Mouse (Mus musculus) embryonic facial prominence, embryonic 10.5 days (tissue): ENCODE results near the gene Rif1. TPM values are rescaled to one million over a fixed set of nuclear protein-coding genes. Genes with fewer than 3 reads are reported as not detected.

Experiments
- DNase-seq: peaks from one replicate; pipeline ENCODE4 v3.0.0-alpha.2; 2017; ENCODE audit warnings: low spot score
- H3K27ac ChIP-seq: fragments of 300-500 bp; sonication (generic); replicated peaks from 2 replicates; pipeline ENCODE4 v1.5.1; 2016; ENCODE audit warnings: mild to moderate bottlenecking
- H3K27me3 ChIP-seq: fragments of 300-500 bp; sonication (generic); replicated peaks from 2 replicates; pipeline ENCODE4 v1.6.1; 2016; ENCODE audit warnings: low read depth, mild to moderate bottlenecking; ENCODE audit not compliant: poor library complexity, severe bottlenecking
- H3K36me3 ChIP-seq: fragments of 300-500 bp; sonication (generic); replicated peaks from 2 replicates; pipeline ENCODE4 v1.6.1; 2016; ENCODE audit warnings: mild to moderate bottlenecking, moderate library complexity
- H3K4me1 ChIP-seq: fragments of 300-500 bp; sonication (generic); 2 replicates; pipeline ENCODE4 v1.6.1; 2016
- H3K4me3 ChIP-seq: fragments of 300-500 bp; sonication (generic); 2 replicates; pipeline ENCODE4 v1.5.1; 2016; ENCODE audit warnings: mild to moderate bottlenecking, moderate library complexity
- H3K9me3 ChIP-seq: fragments of 300-500 bp; sonication (generic); 2 replicates; pipeline ENCODE4 v1.6.1; 2016; ENCODE audit warnings: mild to moderate bottlenecking
- WGBS: fragments of 180-500 bp; shearing (Covaris S2); methylation state at CpG from one replicate; pipeline ENCODE4 v1.1.7; 2016; 5-methylcytosine and 5-hydroxymethylcytosine counted together
- polyA plus RNA-seq: library from polyadenylated mRNA; unstranded; fragments of >200 nt; fragmentation: Nextera tagmentation; extraction: Ambion mirVana; gene quantifications from 2 replicates; pipeline ENCODE4 v1.2.1, GENCODE M21; 2016

Gene Rif1
- polyA plus RNA-seq, 1 experiment from 2014 or later, result 41.0 TPM

- WGBS, result 95% methylated on average over 11 of the region's 11 CpGs
- H3K36me3 ChIP-seq, result peaks cover 61% of the 10 kb centered on the region
- no peak for DNase-seq
Observed at GRCm38 (mm10) chr2:52043485-52043884, 29.1 kb upstream of the Rif1 start.

DNA sequence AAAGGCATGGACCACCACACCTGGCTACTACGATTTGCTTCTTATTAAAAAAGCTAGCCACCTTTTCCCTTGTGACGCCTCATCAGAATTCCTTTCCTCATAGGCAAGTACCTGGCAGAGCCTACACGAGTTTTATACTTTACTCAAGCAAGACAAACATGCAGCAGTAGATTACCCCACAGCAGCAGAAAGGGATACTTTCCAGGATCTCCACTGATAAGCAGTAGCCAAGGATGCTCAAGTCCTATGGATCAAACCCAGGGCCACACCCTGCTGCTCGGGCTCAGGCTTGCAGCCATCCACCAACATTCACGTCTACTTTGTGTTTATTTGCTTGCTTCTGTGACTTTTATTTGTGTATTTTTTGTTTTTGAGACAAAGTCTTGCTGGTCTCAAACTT lies 26.6 kb upstream of the Rif1 start:
- WGBS, result 91% methylated on average over 5 of the region's 5 CpGs
- H3K27ac ChIP-seq, result no peak overlapping the region
- H3K27me3 ChIP-seq, result no peaks in the 10 kb centered on the region
- no peaks in the 10 kb centered on the region for H3K4me1 ChIP-seq
- peaks cover 86% of the 10 kb centered on the region for H3K36me3 ChIP-seq
- no peaks in the 10 kb centered on the region for H3K9me3 ChIP-seq
- no peak for DNase-seq
- H3K4me3 ChIP-seq, result no peak overlapping the region

More at GRCm38 (mm10) chr2:52043485-52043884, 29.1 kb upstream of the Rif1 start:
- no peaks in the 10 kb centered on the region for H3K27me3 ChIP-seq
- no peaks in the 10 kb centered on the region for H3K9me3 ChIP-seq
- no peak overlapping the region for H3K4me3 ChIP-seq
- no peak overlapping the region for H3K27ac ChIP-seq
- peaks cover 4% of the 10 kb centered on the region; the same call in 1 of the 2 replicates for H3K4me1 ChIP-seq

GRCm38 (mm10) chr2:52050823-52051222 lies 21.8 kb upstream of the Rif1 start:
- 95% methylated on average over 11 of the region's 11 CpGs for WGBS
- Histone ChIP-seq H3K4me3 (no peak overlapping the region), H3K27me3 (no peaks in the 10 kb centered on the region), H3K27ac (no peak overlapping the region), H3K36me3 (peaks cover 97% of the 10 kb centered on the region), H3K4me1 (no peaks in the 10 kb centered on the region), H3K9me3 (no peaks in the 10 kb centered on the region)
- no peak for DNase-seq

DNA sequence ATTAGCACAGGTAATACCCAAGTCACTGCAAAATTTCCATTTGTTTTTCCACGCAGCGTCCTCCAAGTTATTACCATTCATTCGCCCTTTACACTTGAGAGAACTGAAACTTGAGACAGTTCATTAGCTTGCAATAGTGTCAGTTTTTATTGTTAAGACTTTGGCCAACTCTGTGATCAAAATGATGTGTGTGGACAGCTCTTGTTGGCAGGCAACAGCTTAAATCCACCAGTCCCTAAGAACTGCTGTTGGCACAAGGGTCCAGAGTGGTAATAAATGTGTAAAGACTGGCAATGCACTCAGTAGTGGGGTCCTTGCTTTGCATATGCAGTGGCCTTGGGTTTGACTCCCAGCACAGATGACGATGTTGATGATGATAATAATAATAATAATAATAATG lies 20.3 kb upstream of the Rif1 start:
- no peak for DNase-seq
- H3K27ac ChIP-seq, result no peak overlapping the region
- H3K4me1 ChIP-seq, result no peaks in the 10 kb centered on the region
- H3K9me3 ChIP-seq, result no peaks in the 10 kb centered on the region
- H3K4me3 ChIP-seq, result no peak overlapping the region
- WGBS, result 87% methylated on average over 4 of the region's 4 CpGs
- H3K36me3 ChIP-seq, result peaks cover 82% of the 10 kb centered on the region
- no peaks in the 10 kb centered on the region for H3K27me3 ChIP-seq

GRCm38 (mm10) chr2:52053502-52053901 lies 19.1 kb upstream of the Rif1 start:
- H3K27ac ChIP-seq, result no peak overlapping the region
- WGBS, result 65% methylated on average over 5 of the region's 5 CpGs
- no peaks in the 10 kb centered on the region for H3K4me1 ChIP-seq
- no peak overlapping the region for H3K4me3 ChIP-seq
- no peaks in the 10 kb centered on the region for H3K9me3 ChIP-seq
- H3K27me3 ChIP-seq, result no peaks in the 10 kb centered on the region
- no peak for DNase-seq
- H3K36me3 ChIP-seq, result peaks cover 70% of the 10 kb centered on the region

DNA sequence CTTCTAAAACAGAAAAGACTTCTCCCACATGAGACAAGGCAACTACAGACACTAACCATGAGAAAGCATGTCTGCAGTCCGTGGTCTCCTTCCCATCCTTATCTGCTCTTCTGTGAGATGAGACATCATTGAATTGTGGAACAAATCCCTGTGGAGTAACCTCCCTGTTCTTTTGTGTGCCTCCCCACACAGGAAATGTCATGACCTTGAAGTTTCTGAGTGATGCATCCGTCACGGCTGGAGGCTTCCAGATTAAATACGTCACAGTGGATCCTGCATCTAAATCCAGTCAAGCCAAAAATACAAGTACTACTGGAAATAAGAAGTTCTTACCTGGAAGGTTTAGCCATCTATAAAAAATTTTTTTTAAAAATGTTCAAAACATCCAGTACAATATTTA lies 17.0 kb upstream of the Rif1 start:
- Histone ChIP-seq H3K4me3 (no peak overlapping the region), H3K27me3 (no peaks in the 10 kb centered on the region), H3K4me1 (no peaks in the 10 kb centered on the region), H3K27ac (no peak overlapping the region), H3K36me3 (peaks cover 49% of the 10 kb centered on the region), H3K9me3 (no peaks in the 10 kb centered on the region)
- no peak for DNase-seq
- 49% methylated on average over 4 of the region's 4 CpGs for WGBS

DNA sequence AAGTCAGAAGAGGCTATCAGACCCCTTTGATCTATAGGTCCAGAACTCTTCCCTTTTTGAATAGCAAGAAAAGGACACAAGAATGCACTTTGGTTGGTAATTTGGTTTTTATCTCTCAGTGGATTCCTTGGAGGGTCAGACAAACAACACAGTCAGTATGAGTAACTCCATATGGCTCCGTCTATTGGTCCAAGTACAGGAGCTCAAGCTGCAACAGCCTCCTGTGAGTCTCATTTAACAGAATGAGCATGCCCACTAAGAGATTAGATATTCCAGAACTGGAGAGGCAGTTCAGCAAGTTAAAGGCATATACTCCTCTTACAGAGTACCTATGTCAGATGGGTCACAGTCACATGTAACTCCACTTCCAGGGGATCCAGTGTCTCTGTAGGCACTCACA lies 15.5 kb upstream of the Rif1 start:
- H3K9me3 ChIP-seq, result no peaks in the 10 kb centered on the region
- H3K4me3 ChIP-seq, result no peak overlapping the region
- H3K27ac ChIP-seq, result no peak overlapping the region
- DNase-seq, result no peak
- H3K4me1 ChIP-seq, result 0 out of 2 replicates have a peak, but pooled peaks cover under 1% of the 10 kb centered on the region
- H3K36me3 ChIP-seq, result peaks cover 34% of the 10 kb centered on the region
- H3K27me3 ChIP-seq, result no peaks in the 10 kb centered on the region
- WGBS, result 80% methylated on average over 1 of the region's 1 CpGs

GRCm38 (mm10) chr2:52057681-52058080 lies 15.0 kb upstream of the Rif1 start:
- Histone ChIP-seq H3K27ac (no peak overlapping the region), H3K36me3 (peaks cover 28% of the 10 kb centered on the region), H3K4me3 (no peak overlapping the region), H3K27me3 (no peaks in the 10 kb centered on the region), H3K9me3 (no peaks in the 10 kb centered on the region), H3K4me1 (0 out of 2 replicates have a peak, but pooled peaks cover 5% of the 10 kb centered on the region)
- no peak for DNase-seq

GRCm38 (mm10) chr2:52068641-52069040 lies 4.0 kb upstream of the Rif1 start:
- DNase-seq, result no peak
- Histone ChIP-seq H3K9me3 (no peaks in the 10 kb centered on the region), H3K27ac (no peak overlapping the region), H3K36me3 (no peaks in the 10 kb centered on the region), H3K4me3 (no peak overlapping the region), H3K27me3 (no peaks in the 10 kb centered on the region), H3K4me1 (peaks cover 13% of the 10 kb centered on the region)
- WGBS, result 74% methylated on average over 1 of the region's 1 CpGs

GRCm38 (mm10) chr2:52070816-52071215 lies 1.8 kb upstream of the Rif1 start:
- H3K36me3 ChIP-seq, result peaks cover 17% of the 10 kb centered on the region
- H3K27ac ChIP-seq, result no peak overlapping the region
- no peaks in the 10 kb centered on the region for H3K9me3 ChIP-seq
- H3K4me1 ChIP-seq, result peaks cover 22% of the 10 kb centered on the region
- DNase-seq, result no peak
- WGBS, result 83% methylated on average over 5 of the region's 5 CpGs
- H3K4me3 ChIP-seq, result no peak overlapping the region
- H3K27me3 ChIP-seq, result no peaks in the 10 kb centered on the region

DNA sequence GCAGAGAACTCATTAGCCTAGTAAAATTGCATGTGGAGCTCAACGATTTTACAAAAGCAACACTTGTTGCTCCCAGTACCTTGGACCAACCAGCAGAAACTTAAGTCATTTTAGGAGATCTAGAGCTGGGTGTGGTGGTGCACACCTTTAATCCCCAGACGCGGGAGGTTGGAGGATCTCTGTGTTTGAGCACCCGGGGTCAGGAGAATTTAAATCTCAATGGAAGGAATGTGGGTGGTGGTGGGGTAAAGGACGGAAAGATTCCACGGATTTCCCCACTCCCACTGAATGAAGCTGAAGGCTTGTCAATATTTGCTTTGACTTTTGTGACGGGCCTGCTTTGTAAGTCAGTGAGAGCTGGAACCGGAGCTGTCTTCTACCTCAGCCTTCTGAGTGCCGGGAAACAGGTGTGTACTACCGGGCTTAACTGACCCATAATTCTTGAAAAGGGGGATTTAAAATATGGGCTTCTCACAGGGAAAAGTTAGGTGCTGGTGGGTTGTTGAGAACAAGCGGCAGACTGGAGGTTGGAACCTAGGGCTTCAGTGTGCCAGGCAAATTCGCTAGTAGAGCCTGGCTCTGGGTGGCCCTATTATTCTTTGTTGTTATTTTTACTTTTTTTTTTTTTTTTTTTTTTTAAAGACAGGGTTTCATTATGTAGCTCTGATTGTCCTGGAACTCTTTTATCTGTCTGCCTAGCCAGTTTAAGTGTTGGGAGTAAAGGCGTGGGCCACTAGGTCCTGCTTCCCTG lies 1.2 kb upstream of the Rif1 start:
- Histone ChIP-seq H3K36me3 (peaks cover 23% of the 10 kb centered on the region), H3K4me3 (peak overlapping the region; percentile 99), H3K9me3 (no peaks in the 10 kb centered on the region), H3K27me3 (no peaks in the 10 kb centered on the region), H3K4me1 (peaks cover 22% of the 10 kb centered on the region), H3K27ac (peak overlapping the region; percentile 97; the same call in 1 of the 2 replicates)
- peak; percentile 9 for DNase-seq
- 32% methylated on average over 13 of the region's 13 CpGs for WGBS

- peaks cover 22% of the 10 kb centered on the region for H3K4me1 ChIP-seq
- peak; percentile 59 for DNase-seq
- WGBS, result 3% methylated on average over 10 of the region's 10 CpGs
Observed at GRCm38 (mm10) chr2:52072065-52072490, 554 bp upstream of the Rif1 start.

DNA sequence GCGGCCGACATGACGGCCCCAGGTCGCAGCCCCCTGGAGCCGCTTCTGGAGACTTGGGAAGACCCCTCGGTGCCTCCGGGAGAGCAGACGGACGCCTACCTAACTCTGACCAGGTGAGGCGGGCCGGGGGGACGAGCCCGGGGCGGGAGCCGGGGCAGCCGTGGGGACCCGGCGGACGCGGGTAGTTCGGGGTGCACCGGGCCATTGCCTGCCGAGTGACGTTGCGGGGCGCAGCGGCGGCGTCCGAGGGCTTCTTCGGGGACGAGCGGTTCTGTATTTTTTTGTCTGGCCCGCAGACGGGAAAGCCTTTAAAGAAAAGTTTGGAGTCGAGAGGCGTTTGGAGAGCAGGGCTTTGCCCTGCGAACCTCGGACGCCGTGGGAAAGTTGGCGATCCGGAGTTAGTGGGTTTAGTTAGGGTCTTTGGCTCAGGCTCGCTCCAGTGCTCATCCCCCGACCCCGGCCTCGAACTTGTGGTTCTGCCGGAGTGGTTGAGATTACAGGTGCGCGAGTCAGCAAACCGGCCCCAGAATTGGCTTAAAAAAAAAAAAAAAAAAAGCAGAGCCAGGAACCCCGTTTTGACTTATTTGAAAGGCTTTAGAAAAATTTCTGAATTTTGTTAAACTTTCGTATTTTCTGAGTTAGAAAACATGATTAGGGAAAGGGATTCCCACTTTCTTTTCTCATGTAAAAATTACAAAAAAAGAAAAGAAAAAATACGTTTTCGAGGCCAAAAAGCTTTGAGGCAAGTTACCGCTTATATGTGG lies 691 bp downstream of the Rif1 start:
- peaks cover 22% of the 10 kb centered on the region for H3K4me1 ChIP-seq
- H3K27me3 ChIP-seq, result no peaks in the 10 kb centered on the region
- H3K9me3 ChIP-seq, result no peaks in the 10 kb centered on the region
- peak overlapping the region; percentile 99 for H3K4me3 ChIP-seq
- no peak for DNase-seq
- peaks cover 42% of the 10 kb centered on the region for H3K36me3 ChIP-seq
- H3K27ac ChIP-seq, result peak overlapping the region; percentile 97
- 1% methylated on average over 56 of the region's 56 CpGs for WGBS

More at GRCm38 (mm10) chr2:52072065-52072490, 554 bp upstream of the Rif1 start:
- peak overlapping the region; percentile 99 for H3K4me3 ChIP-seq
- peaks cover 29% of the 10 kb centered on the region for H3K36me3 ChIP-seq
- peak overlapping the region; percentile 97 for H3K27ac ChIP-seq
- H3K9me3 ChIP-seq, result no peaks in the 10 kb centered on the region
- no peaks in the 10 kb centered on the region for H3K27me3 ChIP-seq
